Mouse (Mus musculus) lung, embryonic 14.5 days (tissue): ENCODE data around the gene Sh3tc1. TPM values are rescaled to one million over a fixed set of nuclear protein-coding genes. Genes with fewer than 3 reads are reported as not detected.

Source experiments
- ATAC-seq: fragments of 200-750 bp; cut with Nextera tagmentation; 2 replicates; pipeline ENCODE4 v1.8.0; 2017; ENCODE audit warnings: mild to moderate bottlenecking, moderate TSS enrichment, moderate library complexity; ENCODE audit not compliant: insufficient read depth
- DNase-seq: peaks from one replicate; pipeline ENCODE4 v3.0.0-alpha.2; 2015
- H3K27ac ChIP-seq: fragments of 300-500 bp; sonication (generic); 2 replicates; pipeline ENCODE4 v1.5.1; 2014; ENCODE audit warnings: low read depth, mild to moderate bottlenecking, moderate library complexity
- H3K27me3 ChIP-seq: fragments of 300-500 bp; sonication (generic); 2 replicates; pipeline ENCODE4 v1.6.1; 2014; ENCODE audit warnings: low read length, control low read depth; ENCODE audit not compliant: insufficient read depth
- H3K36me3 ChIP-seq: fragments of 300-500 bp; sonication (generic); 2 replicates; pipeline ENCODE4 v1.6.1; 2014; ENCODE audit warnings: control low read depth; ENCODE audit not compliant: insufficient read depth
- H3K4me1 ChIP-seq: fragments of 300-500 bp; sonication (generic); 2 replicates; pipeline ENCODE4 v1.6.1; 2014; ENCODE audit warnings: antibody characterized with exemption, control low read depth; ENCODE audit not compliant: insufficient read depth
- H3K4me2 ChIP-seq: fragments of 300-500 bp; sonication (generic); 2 replicates; pipeline ENCODE4 v1.6.1; 2014; ENCODE audit warnings: mild to moderate bottlenecking
- H3K4me3 ChIP-seq: fragments of 300-500 bp; sonication (generic); 2 replicates; pipeline ENCODE4 v1.5.1; 2014; ENCODE audit warnings: low read depth, low read length
- H3K9ac ChIP-seq: fragments of 300-500 bp; sonication (generic); 2 replicates; pipeline ENCODE4 v1.6.1; 2014
- H3K9me3 ChIP-seq: fragments of 300-500 bp; sonication (generic); 2 replicates; pipeline ENCODE4 v1.6.1; 2016; ENCODE audit warnings: low read depth, low read length, control low read depth
- CTCF ChIP-seq: IDR thresholded peaks from 2 replicates; pipeline ENCODE4 v1.5.1; 2016; ENCODE audit warnings: antibody characterized with exemption, low read depth
- WGBS: fragments of 180-500 bp; shearing (Covaris S2); extraction: QIAGEN DNeasy Blood & Tissue Kit; methylation state at CpG from one replicate; pipeline ENCODE4 v1.1.7; 2014; 5-methylcytosine and 5-hydroxymethylcytosine counted together
- polyA plus RNA-seq: library from polyadenylated mRNA; unstranded; fragments of >200 nt; fragmentation: Nextera tagmentation; extraction: Ambion mirVana; gene quantifications from 2 replicates; pipeline ENCODE4 v1.2.1, GENCODE M21; 2014

The Sh3tc1 gene
- polyA plus RNA-seq, 1 experiment from 2014 or later = 8.7 TPM

DNA sequence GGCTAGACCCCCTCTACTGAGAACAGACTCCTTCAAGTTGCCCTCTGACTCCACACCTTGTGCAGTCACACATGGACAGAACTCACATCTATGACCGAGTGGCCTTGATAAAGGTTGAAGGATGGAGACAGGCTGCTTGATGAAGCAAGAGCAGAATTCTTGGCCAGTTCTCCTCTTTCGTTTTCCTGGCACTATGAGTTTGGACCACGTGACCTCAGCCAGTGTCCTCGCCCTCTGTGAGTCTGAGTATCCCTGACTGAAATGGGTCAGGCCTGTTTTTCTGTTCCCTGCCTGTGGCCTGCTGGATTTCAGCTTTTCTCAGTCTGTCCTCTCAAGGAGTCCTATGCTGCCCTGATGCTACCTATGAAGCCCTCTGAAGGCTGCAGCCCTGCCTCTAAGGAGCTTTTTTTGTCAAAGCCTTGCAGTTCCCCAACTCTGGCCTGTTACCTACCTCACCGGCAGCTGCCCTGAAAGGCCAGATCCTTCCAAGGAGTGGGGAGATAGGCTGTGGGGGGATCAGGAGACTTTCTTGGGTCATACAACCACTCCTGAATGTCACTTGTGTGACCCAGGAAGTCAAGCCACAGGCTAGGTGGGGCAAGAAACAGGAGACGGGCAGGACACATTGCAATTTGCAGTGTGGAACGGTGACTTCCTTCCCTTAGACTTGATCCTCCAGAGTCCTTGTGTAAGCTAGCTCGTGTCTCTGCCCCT is 3.6 kb upstream of the Sh3tc1 start:
- Histone ChIP-seq H3K36me3 (no peaks in the 10 kb centered on the region), H3K9me3 (no peaks in the 10 kb centered on the region), H3K4me2 (no peak overlapping the region), H3K9ac (no peak overlapping the region), H3K4me3 (no peak overlapping the region), H3K27ac (no peak overlapping the region), H3K4me1 (peaks cover 8% of the 10 kb centered on the region), H3K27me3 (no peaks in the 10 kb centered on the region)
- DNase-seq (no peak), ATAC-seq (no peak)
- 69% methylated on average over 8 of the region's 8 CpGs for WGBS
- TF ChIP-seq CTCF = no peak

DNA sequence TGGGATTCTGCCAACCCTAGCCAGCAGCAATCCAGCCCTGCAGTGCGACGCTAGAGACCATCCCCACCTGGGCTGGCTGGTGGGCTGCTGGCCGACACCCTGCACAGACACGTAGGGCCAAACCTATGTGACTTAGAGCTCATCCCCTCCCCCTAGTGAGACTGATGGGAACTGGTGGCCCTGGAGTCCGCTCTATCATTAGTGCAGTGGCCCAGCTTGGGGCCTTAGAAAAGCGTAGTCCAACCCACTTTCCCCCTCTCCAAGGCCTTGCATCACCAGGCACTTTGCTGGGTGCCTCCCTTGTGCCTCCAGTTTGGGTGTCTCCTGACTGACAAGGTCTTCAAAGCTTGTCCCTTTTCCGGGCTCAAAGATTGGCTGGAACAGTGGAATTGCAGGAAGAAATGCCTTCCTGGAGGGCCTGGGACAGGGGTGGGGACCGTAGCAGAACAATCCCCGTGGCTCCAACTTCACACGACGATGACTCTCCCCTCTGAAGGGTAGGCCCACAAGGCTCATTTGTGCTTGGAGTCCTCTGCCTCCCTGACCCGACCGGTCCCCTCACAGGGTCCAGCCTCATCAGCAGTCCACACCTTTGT is 1.5 kb upstream of the Sh3tc1 start:
- Histone ChIP-seq H3K4me2 (no peak overlapping the region), H3K9ac (no peak overlapping the region), H3K27ac (no peak overlapping the region), H3K4me3 (no peak overlapping the region), H3K4me1 (peaks cover 9% of the 10 kb centered on the region), H3K36me3 (no peaks in the 10 kb centered on the region), H3K27me3 (no peaks in the 10 kb centered on the region), H3K9me3 (no peaks in the 10 kb centered on the region)
- DNase-seq = no peak
- WGBS = 47% methylated on average over 13 of the region's 13 CpGs
- peak; percentile 18; the same call in 1 of the 2 replicates for TF ChIP-seq CTCF
- ATAC-seq = no peak

DNA sequence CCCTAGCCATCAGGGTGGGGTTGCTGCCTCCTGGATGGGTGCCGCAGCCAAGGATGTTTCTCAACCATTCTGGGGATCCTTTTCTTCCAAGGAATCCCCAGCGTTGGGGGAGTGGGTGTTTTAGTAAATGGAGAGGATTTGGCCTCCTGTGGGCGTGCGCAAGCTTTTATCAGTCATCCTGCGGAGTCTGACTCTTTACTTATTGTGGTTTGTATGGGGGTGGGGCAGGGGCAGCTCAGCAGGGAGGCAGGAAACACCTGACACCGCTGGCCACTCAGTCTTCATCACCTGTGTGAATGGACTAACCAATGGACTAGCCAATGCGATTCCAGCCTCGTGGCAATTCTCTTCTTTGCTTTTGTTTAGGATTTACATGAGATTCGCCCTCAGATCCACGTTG is 929 bp upstream of the Sh3tc1 start:
- ATAC-seq = no peak

DNA sequence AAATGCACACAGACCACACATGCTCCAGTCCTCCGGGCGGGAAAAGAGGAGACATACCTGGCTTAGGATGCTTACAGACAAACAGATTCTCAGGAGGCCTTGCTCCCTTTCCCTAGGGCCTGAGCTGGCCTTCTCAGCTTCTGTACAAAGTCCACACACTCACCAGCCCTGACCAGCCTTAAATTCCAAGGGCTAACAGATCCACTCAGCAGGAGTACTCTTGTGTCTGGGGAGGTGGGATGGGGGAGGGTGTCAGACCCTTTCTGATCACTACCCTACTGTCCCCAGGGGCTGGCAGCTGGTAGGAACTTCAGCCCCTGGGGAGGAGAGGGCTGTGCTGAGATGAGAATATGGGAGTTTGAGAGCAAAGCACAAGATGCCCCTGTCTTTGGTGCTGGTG is 782 bp downstream of the Sh3tc1 start:
- Histone ChIP-seq H3K4me2 (peak overlapping the region; percentile 32; the same call in 1 of the 2 replicates), H3K4me3 (no peak overlapping the region), H3K27me3 (no peaks in the 10 kb centered on the region), H3K4me1 (peaks cover 9% of the 10 kb centered on the region), H3K9me3 (no peaks in the 10 kb centered on the region), H3K36me3 (no peaks in the 10 kb centered on the region), H3K9ac (no peak overlapping the region), H3K27ac (peak overlapping the region; percentile 61)
- DNase-seq = no peak
- TF ChIP-seq CTCF = no peak
- WGBS = 66% methylated on average over 2 of the region's 2 CpGs
- no peak for ATAC-seq

More for the DNA sequence above, 929 bp upstream of the Sh3tc1 start:
- peak overlapping the region; percentile 61 for H3K27ac ChIP-seq
- H3K4me1 ChIP-seq = peaks cover 9% of the 10 kb centered on the region
- H3K9ac ChIP-seq = no peak overlapping the region
- H3K9me3 ChIP-seq = no peaks in the 10 kb centered on the region
- no peaks in the 10 kb centered on the region for H3K27me3 ChIP-seq
- DNase-seq = no peak
- no peak for TF ChIP-seq CTCF
- no peaks in the 10 kb centered on the region for H3K36me3 ChIP-seq
- WGBS = 11% methylated on average over 10 of the region's 10 CpGs
- H3K4me3 ChIP-seq = no peak overlapping the region
- no peak overlapping the region for H3K4me2 ChIP-seq

DNA sequence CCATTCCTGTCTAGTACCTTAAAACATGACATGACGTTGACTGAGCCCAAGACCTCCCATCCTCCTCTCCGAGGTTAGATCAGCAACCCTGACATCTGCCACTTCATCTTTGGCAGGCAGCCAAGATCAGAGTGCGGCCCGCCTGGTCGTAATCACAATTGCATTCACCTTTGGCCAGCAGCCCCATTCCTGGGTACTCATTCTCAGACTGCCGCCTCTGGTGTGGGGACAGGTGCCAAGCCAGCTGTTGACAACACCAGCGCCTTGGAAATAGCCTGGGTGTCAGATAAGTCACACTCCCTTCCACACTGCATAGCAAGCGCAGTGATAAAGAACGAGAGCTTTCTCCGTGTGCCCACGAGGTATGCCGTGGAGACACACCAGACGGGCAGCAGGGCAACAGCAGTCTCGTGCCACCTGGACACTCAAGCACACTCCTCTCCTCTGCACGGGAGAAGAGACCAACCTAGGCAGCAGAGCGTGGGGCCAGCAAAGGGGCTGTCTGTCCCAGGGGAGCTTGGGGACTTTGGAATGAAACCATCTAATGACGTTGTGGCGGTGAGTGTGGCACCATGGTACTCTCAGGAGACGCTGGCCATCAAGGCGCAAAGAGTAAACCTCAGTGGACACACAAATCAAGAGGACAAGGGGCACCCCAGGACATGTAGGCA is 2.4 kb downstream of the Sh3tc1 start:
- 46% methylated on average over 20 of the region's 20 CpGs for WGBS
- Histone ChIP-seq H3K36me3 (no peaks in the 10 kb centered on the region), H3K9me3 (no peaks in the 10 kb centered on the region), H3K4me3 (no peak overlapping the region), H3K4me2 (no peak overlapping the region), H3K4me1 (peaks cover 9% of the 10 kb centered on the region), H3K27ac (no peak overlapping the region), H3K9ac (no peak overlapping the region), H3K27me3 (no peaks in the 10 kb centered on the region)
- ATAC-seq (no peak), DNase-seq (peak; percentile 62)
- TF ChIP-seq CTCF = no peak

DNA sequence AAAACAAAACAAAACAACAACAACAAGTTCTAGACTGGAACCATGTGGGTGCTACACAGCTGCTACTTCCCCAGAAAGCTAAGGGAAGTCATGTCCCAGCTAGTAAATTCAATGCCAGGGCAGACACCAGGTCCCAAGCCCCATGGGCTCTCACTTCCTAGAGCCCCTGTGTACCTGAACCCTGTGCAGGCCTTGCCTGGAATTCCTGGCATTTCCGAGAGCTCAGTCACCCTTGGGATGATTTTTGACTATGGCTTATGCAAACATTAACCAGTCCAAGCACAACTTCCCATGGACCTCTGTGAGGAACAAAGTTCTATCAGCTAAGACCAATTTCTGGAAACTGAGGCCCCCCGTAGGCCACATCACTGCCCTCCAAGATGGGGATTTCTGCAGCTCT is 6.3 kb downstream of the Sh3tc1 start:
- Histone ChIP-seq H3K27me3 (no peaks in the 10 kb centered on the region), H3K9ac (no peak overlapping the region), H3K27ac (peak overlapping the region; percentile 14; the same call in 1 of the 2 replicates), H3K4me3 (no peak overlapping the region), H3K4me2 (no peak overlapping the region), H3K36me3 (no peaks in the 10 kb centered on the region), H3K9me3 (no peaks in the 10 kb centered on the region), H3K4me1 (peaks cover 6% of the 10 kb centered on the region)
- DNase-seq (peak; percentile 30), ATAC-seq (no peak)
- 61% methylated on average over 2 of the region's 2 CpGs for WGBS
- no peak for TF ChIP-seq CTCF

DNA sequence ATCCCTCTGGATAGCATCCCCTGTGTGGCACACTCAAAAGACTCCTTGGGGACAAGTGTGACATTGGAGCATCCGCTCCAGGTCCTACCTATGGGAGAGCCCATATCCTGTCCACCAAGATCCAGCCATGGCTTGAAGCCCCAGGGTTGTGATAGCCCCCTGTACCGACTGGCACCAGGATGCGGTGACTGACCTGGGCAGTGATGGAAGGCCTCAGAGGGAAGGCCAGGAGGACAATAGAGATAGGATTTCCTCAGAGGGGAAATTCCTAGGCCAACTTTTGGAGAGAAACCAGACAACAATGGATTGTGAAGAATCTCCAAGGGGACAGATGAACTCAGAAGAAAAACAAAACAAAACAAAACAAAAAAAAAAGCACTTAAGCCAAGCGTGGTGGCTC is 8.8 kb downstream of the Sh3tc1 start:
- no peaks in the 10 kb centered on the region for H3K27me3 ChIP-seq
- H3K27ac ChIP-seq = no peak overlapping the region; the same call in 1 of the 2 replicates
- DNase-seq = no peak
- H3K4me3 ChIP-seq = no peak overlapping the region
- no peak for TF ChIP-seq CTCF
- no peaks in the 10 kb centered on the region for H3K9me3 ChIP-seq
- no peak overlapping the region for H3K4me2 ChIP-seq
- no peak overlapping the region for H3K9ac ChIP-seq
- ATAC-seq = no peak
- 78% methylated on average over 4 of the region's 4 CpGs for WGBS
- peaks cover 5% of the 10 kb centered on the region; the same call in 1 of the 2 replicates for H3K4me1 ChIP-seq
- H3K36me3 ChIP-seq = no peaks in the 10 kb centered on the region
